Mouse (Mus musculus): ENCODE data around the gene Calcoco1.
A peak's percentile ranks its signal among the peaks of the same experiment; 100 is the strongest.

Gene Calcoco1

DNA sequence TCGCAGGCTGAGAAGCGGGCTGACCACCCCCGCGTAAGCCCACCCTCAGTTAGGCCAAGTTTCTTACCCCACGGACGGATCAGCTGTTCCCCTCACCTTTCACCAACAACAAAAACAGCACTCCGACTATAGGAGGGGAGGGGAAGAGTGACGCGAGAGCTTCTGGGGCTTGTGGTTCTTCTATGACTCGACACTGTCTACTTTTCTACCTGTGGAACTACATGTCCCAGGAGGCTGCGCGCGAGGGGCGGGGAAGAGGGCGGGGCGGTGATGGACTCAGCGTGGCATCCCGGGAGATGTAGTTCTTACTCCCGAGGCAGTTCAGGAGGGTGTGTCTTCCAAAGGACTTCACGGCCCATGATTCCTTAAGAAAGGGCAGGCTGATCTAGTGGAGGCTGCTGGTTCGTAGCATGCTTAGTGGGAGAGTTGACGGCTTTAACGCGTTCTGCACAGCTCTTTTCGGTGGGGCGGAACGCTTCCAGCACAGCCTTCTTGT lies at the start of gene Calcoco1:
Gene Calcoco1 (minus strand): TSS at position 199 of the 496 bp plus-strand sequence.
- DNase-seq (ENCODE audit: low read depth, low spot score): peak; percentile 98

DNA sequence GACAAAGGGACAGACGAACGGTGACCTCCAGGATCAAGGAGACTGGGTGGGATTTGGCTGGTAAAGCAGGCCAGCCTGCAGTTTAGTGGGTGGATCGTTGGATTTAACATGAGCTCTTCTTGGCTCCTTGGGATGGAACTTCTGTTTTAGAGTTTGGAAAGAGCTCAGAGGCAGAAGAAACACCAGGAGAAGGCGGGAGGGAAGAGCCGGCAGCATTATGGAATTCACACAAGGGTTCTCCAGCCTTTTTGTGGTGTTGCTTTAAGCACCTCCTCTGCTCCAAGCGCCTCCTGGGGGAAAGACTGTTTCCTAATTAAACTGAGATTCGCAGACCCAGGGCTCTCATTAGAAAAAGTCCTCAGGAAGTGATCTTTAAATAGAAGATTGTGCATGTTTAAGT lies 48.9 kb upstream of the Calcoco1 start:
- DNase-seq (ENCODE audit: low read depth, low spot score): no peak

DNA sequence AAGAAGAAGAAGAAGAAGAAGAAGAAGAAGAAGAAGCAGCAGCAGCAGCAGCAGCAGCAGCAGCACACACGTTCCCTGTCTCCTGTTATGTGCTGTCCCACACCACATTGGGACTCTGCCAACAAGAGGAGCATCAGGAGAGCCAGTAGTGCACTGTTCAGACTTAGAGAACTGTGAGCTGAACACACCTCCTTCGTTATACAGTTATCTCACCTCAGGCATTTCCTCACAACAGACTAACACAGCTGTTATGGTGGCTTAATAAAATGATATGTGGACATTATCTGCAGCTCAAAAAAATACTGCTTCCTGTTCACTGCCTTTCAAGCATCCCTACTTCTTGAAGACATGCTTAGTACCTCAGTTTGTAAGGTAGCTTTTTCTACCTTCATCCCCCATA lies 43.2 kb upstream of the Calcoco1 start:
- DNase-seq (ENCODE audit: low read depth, low spot score): no peak

DNA sequence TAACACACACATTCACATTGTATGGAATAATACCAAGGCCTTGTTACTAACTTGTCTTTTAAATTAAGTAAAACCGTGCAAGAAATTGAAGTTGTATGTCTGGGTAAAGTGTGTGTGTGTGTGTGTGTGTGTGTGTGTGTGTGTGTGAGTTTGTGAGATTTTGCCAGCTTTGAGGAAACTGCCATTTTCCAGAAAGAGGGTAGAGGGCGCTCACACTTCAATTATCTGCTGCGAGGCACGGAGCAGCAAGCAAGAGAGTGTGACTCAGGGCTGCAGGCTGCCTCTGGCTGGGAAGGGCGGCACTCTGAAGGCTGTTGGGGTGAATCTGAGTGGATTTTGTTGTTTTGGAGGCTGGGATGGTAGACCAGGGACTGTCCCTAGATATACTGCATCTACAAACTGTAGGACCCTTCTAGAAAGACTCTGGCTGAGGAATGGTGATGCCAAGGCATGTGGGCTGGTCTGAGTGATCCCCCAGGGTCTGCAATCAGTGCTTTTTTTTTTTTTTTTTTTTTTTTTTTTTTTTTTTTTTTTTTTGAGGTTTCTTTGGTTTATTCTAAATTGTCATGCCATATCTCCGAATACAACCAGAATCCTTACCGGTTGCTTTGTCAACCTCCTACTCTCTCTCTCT lies 39.9 kb upstream of the Calcoco1 start:
- no peak for DNase-seq (ENCODE audit: low read depth, low spot score)

GRCm38 (mm10) chr15:102757686-102758085 lies 35.7 kb upstream of the Calcoco1 start:
- no peak for DNase-seq (ENCODE audit: low read depth, low spot score)

DNA sequence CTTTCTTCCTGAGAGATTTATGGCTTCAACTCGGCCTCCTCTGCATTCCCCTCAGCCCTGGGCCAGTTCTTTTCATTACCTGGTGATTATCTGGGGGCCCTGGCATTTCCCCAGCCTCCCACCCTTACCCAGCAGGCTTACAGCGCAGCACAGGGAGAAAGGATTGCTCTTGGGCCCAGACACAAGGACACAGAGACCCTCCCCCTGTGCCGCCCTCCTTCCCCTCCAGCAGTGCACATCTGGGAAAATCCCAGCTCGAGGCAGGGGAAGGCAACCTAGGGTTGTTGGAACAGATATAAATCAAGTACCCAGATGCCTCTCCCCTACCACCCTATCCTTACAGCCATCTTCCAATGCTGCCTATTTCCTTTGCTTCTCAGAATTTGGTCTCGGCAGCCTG lies 33.1 kb upstream of the Calcoco1 start:
- DNase-seq (ENCODE audit: low read depth, low spot score): no peak

DNA sequence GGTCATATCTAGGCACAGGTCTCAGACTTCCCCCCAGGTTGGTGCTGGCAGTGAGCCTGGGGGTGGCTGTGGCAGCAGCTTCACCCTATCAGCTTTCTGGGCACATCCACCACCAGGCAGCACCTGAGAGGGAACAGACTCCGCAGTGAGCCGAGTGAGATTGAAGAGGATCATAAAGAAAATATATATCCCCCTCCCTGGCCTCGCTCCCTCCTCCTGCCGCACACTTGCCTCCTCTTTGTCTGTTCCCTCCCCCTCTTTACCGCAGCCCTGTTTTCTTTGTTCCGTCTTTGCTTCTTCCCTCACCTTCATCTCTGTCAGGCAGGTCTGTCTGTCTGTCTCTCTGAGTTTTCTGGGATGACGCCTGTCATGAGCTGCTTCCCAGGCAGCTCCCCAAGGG lies 32.4 kb upstream of the Calcoco1 start:
- DNase-seq (ENCODE audit: low read depth, low spot score): no peak

GRCm38 (mm10) chr15:102753170-102753569 lies 31.2 kb upstream of the Calcoco1 start:
- DNase-seq (ENCODE audit: low read depth, low spot score): no peak

DNA sequence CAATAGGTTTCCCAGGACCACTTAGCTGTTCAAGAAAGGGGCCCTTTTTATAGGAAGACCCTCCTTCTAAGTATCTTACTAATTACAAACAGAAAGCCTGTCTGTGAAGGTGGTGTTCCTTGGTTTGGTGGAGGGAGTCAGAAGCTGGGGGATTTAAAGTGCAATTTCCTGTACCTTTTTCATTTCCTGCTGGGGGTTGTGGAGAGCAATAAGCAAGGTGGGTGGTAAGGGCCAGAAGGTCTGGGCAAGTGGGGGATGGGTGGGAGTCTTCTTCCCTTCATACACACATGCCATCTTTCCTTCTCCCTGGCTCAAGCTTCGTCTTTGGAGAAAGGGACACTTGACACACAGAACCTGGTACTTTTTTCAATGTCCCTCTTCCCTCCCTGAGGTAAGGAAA lies 30.2 kb upstream of the Calcoco1 start:
- DNase-seq (ENCODE audit: low read depth, low spot score): no peak

DNA sequence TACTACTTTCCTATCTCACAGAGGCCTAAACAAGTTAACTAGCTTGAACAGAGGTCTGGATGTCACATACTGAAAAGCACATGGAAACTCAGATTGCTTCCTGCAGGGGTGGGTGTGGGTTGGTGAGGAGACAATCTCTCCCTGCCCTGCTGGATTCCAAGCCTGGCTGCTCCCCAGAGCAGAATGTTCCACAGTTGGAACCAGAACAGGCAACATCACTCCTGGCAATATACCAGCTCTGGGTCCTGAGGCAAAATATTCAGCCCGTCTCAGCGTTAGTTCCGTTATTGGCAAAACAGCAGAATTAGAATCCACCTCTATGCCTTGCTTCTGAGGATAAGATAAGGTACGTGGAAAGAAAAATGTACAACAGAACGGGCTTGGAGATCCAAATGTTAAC lies 28.3 kb upstream of the Calcoco1 start:
- DNase-seq (ENCODE audit: low read depth, low spot score): no peak

- DNase-seq (ENCODE audit: low read depth, low spot score): no peak
Observed at GRCm38 (mm10) chr15:102749103-102749502, 27.1 kb upstream of the Calcoco1 start.

- no peak for DNase-seq (ENCODE audit: low read depth, low spot score)
Observed at GRCm38 (mm10) chr15:102747853-102748252, 25.9 kb upstream of the Calcoco1 start.

GRCm38 (mm10) chr15:102747286-102747640 lies 25.3 kb upstream of the Calcoco1 start:
- no peak for DNase-seq (ENCODE audit: low read depth, low spot score)

- DNase-seq (ENCODE audit: low read depth, low spot score): no peak
Observed at GRCm38 (mm10) chr15:102746488-102747285, 24.7 kb upstream of the Calcoco1 start.

GRCm38 (mm10) chr15:102746126-102746487 lies 24.1 kb upstream of the Calcoco1 start:
- DNase-seq (ENCODE audit: low read depth, low spot score): no peak

DNA sequence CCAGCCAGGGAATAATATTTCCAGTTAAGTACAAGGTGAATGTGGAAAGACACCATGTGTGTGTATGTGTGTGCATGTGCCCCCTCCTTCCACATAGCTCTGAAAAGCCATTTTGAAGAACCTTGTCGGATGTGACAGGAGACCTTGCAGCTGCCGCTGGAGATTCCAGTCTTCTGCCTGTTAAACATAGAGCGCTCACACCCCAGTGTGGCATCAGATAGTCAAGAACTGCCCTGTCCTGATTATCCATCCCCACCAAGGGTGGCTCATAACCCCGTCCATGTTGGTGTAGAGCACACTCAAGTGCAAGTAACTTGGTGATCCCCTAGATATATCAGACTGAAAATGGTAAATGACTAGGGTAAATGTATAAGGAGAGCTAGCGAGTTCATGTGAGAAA lies 23.4 kb upstream of the Calcoco1 start:
- DNase-seq (ENCODE audit: low read depth, low spot score): no peak

DNA sequence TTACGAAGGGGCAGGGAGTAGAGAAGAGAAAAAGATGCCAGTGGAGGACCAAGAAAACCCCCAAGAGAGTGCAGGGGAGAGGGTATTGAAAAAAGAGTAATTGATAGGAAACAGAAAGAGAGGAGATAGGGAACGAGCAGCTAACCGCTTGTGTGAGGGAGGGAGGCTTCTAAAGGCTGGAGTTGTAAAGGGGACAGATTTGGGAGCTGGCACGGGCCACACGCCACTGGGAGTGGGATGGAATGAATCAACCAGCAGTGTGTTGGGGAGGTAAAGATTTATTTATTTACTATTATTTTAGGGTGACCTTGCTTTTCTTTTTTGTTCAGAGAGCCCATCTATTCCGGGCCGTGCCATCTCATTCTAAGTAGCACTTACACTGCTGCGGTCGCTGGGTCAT lies 22.9 kb upstream of the Calcoco1 start:
- no peak for DNase-seq (ENCODE audit: low read depth, low spot score)

- no peak for DNase-seq (ENCODE audit: low read depth, low spot score)
Observed at GRCm38 (mm10) chr15:102744416-102744815, 22.4 kb upstream of the Calcoco1 start.

GRCm38 (mm10) chr15:102743996-102744395 lies 22.0 kb upstream of the Calcoco1 start:
- DNase-seq (ENCODE audit: low read depth, low spot score): no peak

DNA sequence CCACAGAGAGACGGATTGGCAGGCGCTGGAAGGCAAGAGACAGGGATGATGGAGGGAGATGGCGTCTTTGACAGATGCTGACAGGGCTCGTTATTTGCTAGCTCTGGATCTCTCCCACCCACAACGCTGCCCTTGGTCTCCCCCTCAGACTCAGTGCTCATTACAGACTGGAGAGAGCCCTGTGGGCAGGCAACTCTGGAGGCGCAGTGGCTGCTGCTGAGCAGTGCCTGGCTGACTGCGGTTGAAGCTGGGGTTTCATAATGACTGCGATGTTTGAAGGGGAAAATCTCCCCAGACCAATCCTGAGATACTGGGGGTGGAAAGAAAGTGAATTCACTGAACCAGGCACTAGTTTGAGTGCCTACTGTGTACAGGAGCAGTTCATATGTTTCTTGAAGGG lies 21.2 kb upstream of the Calcoco1 start:
- DNase-seq (ENCODE audit: low read depth, low spot score): no peak

- no peak for DNase-seq (ENCODE audit: low read depth, low spot score)
Observed at GRCm38 (mm10) chr15:102742589-102742988, 20.6 kb upstream of the Calcoco1 start.

DNA sequence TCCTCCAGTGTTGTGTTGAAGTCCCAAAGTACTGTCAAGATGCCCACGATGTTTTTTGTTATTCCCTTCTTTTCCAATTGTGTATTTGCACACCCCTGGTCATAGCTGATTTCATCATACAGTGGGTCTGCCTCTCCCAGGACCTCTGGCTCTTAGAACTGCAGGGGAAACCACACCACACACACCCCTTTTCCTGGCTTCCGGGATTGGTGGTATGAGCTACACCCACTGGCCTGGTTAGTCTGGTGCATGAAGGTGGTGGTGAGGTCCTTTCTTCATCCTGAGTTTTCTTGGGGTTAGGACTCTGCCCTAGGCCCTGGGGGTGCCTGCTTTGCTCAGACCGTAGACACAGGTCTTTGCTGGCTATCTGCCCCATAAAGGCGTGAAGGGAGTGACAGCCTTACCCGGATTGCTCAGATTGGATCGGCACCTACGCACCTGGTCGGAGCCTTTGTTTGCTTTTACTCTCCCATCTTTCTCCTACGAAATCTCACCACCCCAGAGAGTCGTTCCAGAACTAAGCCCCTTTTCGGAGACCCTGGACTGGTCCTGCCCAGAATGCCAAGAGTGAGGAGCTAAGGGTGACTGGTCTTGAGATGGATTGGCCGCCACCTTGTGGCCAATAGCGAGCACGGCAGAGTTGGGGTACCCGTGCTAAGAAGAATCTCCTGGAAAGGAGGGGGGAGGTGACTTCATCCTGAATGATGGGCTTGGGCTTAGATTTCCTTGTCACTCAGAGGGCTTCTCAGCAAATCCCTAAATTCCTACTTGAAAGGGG lies 17.7 kb upstream of the Calcoco1 start:
- DNase-seq (ENCODE audit: low read depth, low spot score): no peak

Measured in telencephalon, adult 2 months (tissue).